Mouse (Mus musculus): ENCODE measurements at regions not wholly inside any gene's neighbourhood (a gene's known extent, or its start where the extent isn't known, plus 50 kb on each side); places are given as distances from the start of the nearest gene placed in this dataset.
"Not testable (repeated sequence)": the region's sequence is repeated elsewhere in the genome, so short reads cannot be mapped to it uniquely, and the experiment has no call there.

DNA sequence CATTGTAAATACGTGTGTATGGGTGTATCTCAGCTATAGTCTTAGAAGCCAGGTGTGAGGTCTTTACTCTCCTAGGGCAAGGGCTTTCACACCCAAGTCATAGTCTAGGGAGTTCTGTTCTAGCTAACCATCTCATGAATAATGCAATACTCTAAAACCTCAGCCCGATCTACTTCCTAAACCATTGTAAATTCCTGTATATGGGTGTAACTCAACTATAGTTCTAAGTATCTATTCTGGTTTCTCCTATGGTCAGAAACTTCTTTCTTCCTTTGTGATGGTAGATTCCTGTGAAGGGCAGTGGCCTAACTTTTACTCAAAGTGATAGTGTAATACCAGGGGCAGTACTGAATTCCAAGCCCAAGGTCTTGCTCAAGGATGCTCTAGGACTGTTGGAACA lies 58.7 kb upstream of the Srd5a3 start:
- in situ Hi-C loops (cut with MboI; ENCODE audit: unreplicated experiment in 2 of 2): not testable (repeated sequence)

DNA sequence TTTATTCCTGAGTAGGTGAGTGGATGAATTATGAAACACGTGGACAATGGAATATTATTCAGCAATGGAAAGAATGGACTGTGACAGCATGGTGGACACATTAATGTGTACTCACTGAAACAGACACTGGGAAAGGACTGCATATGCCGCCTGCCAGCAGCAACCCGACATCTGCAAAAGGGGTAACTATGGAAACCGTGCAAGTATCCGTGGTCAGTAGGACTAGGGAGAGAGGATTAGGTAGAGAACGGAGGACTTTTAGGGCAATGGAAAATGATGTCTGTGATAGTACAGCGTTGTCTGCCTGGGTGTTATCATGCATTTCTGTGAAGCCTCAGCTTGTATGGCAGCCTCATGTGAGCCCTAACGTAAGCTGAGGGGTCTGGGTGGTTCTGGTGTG lies 59.6 kb upstream of the Srd5a3 start:
- in situ Hi-C loops (cut with MboI; ENCODE audit: unreplicated experiment in 2 of 2): no loop called here

DNA sequence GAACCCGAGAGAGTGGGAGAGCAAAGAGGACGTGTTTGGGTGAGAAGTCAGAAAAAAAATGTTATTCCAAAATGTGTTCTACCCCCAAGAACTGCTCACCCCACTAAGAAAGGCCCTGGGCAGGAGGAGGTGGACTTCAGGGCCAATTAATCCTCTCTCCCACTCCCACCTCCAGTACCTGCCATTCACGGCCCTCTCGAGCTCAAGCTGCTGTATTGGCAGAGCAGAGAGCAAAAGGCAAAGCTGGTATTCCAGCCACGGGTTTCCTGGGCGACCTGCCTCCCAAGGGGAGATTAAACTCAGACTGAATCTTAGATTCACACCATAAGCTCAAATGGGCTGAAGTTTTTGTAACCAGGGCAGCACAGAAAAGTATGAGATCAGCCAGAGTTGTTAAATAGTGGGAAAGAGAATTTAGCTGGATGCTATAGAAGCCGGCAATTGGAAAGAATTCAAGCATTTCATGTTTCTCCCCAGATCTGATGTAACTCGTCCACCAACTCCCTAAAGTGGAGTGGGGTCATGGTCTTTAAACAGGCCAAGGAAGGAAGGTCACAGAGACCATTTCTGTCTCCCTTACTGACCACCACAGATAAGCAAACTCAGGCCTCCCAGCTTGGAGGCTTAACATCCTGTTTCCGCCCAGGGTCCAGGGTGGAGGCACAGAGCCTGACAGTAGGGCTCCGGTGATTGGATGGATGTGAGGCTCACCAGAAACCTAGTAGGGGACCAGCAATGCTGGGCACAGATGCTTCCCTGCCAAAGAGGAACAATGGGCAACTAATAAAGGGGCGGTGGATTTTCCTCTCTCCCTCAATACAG lies 60.7 kb upstream of the Srd5a3 start:
- in situ Hi-C loops (cut with MboI; ENCODE audit: unreplicated experiment in 2 of 2): no loop called here

DNA sequence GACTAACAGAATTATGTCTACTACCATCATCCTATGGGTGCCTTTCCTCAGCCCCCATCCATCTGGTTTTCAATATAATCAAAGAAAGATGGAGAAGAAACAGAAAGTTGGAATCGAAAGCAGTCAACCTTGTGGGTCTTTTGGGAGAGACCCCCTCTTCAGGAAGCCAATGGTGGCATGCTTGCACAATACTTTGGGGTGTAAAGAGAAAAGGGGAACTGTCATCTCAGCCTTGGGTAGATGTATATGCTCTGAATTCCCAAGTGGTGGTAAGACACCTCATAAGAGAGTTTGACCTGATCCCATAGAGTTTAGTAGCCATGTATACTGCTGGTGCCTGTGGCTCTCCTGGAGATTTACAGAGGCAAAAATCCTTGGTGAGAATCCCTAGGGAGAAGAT lies 61.6 kb upstream of the Srd5a3 start:
- in situ Hi-C loops (cut with MboI; ENCODE audit: unreplicated experiment in 2 of 2): no loop called here

DNA sequence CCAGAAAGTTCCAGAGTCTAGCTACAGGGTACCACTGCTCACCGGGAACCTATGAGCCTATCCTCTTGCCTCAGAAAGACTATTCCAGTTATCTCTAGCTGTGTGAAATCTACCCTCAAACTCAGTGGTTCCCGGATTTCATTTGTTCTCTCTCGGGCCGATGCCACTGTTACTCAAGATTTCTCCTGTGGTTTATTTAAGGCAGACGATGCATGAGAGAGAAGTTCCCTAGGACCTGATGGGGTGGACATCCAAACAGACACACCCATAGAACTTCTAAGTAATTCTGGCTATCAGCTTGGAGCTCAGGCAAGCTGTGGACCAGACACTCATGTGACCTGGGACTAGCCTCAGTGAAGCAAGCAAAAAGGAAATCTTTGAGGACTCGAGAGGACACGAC lies 63.8 kb upstream of the Srd5a3 start:
- in situ Hi-C loops (cut with MboI; ENCODE audit: unreplicated experiment in 2 of 2): no loop called here

DNA sequence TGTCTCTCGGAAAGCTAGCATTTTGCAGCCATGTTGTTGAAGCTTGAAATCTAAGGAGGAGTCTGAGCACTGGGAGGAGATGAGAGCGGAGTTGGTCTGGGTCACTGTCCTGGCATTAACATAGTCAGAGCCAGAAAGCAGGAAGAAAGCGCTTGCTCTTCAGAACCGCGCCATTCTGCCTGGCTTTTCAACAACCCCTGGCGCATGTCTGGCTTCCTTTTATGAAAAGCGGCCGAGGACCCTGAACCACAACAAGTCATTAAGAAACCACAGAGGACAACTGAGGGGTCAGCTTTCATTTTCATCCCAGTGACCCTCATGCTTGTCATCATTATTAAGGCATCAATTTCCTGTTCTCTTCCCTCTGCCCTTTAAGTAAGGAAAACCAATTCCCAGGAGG lies 64.7 kb upstream of the Srd5a3 start:
- in situ Hi-C loops (cut with MboI; ENCODE audit: unreplicated experiment in 2 of 2): no loop called here

DNA sequence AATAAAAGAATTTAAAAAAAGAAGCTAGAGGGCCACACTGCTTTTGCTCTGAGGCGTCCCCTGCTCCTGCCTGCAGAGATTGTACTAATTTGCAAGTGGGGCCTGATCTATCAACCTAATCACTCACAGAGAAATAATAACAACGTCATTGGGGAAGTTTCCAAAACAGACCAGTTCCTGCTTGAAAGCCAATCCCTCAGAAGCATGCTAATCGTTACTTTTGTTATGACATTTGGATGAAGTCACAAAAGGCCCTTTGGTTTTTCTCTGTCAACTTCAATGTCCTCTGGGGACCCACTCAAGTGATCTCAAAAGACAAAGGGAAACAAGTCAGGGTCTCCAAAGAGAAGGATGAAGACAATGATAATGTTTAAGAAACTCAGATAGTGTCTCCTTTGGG lies 72.2 kb upstream of the Srd5a3 start:
- in situ Hi-C loops (cut with MboI; ENCODE audit: unreplicated experiment in 2 of 2): no loop called here

DNA sequence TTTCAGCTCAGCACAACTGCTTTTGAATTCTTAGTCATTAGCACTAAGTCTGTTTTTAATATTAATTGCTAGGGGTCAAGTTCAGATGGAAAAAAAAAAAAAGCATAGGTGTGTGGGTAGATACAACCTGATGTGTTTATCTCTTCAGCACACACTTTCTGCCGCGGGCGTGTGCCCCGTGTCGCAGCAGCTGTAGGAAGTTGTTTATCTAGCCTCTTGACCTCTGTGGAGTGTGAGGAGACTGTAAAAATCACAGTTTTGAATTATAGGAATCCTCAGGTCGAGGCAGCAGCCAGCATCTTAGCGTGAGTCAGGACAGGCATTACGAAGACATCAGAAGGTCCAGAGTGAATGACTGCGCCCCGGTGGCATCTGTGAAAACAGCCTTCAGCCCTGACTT lies 72.8 kb upstream of the Srd5a3 start:
- in situ Hi-C loops (cut with MboI; ENCODE audit: unreplicated experiment in 2 of 2): no loop called here

DNA sequence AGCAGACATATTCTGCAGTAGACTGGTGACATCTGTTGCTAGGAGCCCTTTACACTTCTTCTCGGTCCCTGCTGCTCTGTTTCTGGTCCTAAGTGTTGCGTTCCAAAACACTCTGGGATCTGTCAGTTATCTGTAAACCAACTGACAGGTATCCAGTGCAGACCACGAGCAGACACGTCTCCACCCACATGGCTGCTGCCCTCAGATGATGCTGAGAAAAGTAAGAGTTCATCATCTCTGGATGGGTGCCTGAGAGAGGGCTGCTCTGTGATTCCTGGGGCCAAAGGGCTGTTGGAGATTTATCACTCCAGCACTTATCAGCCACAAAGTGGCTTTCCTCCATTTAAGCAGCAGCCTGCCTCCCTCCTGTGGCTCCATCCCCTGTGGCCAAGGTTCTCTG lies 74.3 kb upstream of the Srd5a3 start:
- in situ Hi-C loops (cut with MboI; ENCODE audit: unreplicated experiment in 2 of 2): no loop called here

DNA sequence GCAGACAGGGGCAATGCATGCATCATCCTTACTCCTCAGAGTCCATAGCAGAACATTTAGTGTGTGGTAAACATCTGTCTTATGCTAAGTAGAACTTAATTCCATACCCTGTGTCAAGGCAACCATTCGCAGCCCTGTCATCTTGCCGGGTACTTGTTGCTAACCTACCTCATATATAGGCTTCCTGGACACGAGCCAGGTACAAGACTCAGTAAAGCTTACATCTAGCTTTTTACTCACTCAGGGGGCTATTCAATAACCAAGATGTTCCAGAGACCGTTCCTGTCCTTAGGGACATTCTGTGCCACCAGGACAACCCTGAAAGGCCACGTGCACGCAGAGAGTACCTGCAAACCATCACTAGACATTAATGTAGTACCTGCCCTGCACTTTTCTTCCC lies 74.8 kb upstream of the Srd5a3 start:
- in situ Hi-C loops (cut with MboI; ENCODE audit: unreplicated experiment in 2 of 2): no loop called here

DNA sequence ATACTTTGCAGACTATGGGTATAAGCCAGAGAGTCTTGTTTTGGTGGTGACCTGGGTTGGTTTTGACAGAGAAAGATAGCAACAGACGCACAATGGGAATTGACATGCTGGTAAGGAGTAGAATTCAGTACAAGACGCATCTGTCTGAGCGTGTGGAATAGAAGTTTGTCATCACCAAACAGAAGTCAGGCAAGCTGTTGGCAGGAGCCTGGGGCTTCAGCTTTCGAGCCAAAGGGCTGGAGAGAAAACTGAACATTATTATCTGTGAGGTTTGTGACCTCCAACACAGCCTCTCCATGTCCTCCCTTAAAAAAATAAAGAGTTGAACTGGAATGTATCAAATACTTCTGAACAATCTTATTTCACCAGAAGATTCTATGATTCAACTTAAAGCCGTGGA lies 75.4 kb upstream of the Srd5a3 start:
- in situ Hi-C loops (cut with MboI; ENCODE audit: unreplicated experiment in 2 of 2): no loop called here

DNA sequence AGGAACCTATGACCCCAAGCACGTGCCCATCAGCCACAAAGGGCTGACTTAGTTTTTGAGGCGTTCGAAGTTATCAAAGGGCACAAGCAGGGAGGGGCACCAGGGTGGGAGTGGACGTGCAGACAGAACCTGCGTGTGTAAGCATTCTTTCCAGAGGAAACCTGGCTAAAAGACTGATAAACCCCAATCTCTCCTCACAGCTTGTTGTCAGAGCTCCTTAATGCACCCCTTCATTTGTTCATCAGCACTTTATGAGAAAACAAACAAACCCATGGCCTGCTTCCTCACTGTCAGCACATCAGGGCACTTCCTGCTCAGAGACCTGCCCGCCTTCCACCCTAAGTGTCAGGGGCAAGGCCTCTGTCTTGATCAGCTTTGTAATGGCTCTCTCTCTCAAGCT lies 76.6 kb upstream of the Srd5a3 start:
- in situ Hi-C loops (cut with MboI; ENCODE audit: unreplicated experiment in 2 of 2): no loop called here

DNA sequence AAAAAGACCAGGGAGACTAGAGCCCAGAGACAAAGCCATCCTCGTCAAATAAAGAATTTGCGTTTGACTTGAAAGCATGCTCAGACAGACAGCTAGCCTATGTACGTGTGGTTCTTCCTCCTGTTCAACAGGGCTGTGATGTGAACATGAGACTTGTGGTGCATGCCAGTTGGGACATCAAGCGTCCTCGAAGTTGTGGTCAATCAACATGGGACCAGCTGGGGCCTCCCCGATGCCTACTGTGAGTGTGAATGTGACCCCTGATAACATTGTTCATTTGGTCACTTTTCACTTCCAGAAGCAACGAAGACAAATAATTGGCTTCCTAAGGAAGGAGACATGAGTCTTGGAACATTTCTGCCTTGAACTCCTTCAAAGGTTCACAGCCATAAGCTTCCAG lies 79.8 kb upstream of the Kdr start:
- in situ Hi-C loops (cut with MboI; ENCODE audit: unreplicated experiment in 2 of 2): no loop called here

DNA sequence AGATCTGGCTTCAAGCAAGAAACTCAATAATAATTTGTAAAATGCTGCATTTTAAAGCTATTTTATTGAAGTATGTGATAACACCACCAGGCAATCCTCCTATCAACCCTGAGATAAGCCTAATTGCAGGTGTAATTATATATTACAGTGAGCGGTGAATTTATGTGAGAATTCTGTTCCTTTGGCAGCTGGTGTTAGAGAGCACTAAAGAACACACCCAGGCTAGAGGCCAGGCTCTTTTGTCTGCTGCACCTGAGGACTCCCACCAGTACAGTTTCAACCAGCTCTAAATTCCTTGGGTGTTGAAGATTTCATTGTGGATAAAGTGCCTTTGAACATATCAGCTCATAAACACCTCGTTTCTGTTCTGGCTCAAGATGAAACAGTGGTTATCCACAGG lies 77.6 kb upstream of the Kdr start:
- in situ Hi-C loops (cut with MboI; ENCODE audit: unreplicated experiment in 2 of 2): no loop called here

DNA sequence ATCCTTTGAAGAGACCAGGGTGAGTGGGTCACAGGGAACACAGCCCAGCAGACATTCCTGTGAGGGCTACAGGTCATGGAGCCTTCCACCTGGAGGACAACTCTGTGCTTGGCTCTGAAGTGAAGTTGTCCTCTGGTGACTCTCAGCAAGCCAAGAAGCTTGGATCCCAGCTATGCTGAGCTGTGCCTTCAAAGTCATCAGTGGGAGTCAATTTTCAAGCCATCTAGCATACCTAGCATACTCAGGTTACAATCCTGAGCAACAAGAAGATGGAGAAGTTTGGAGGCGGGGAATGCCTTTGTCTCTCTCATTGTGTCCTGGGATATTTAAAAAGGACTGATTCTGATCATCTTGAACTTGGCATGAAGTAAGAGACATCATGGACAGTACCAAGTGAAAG lies 74.5 kb upstream of the Kdr start:
- in situ Hi-C loops (cut with MboI; ENCODE audit: unreplicated experiment in 2 of 2): no loop called here

DNA sequence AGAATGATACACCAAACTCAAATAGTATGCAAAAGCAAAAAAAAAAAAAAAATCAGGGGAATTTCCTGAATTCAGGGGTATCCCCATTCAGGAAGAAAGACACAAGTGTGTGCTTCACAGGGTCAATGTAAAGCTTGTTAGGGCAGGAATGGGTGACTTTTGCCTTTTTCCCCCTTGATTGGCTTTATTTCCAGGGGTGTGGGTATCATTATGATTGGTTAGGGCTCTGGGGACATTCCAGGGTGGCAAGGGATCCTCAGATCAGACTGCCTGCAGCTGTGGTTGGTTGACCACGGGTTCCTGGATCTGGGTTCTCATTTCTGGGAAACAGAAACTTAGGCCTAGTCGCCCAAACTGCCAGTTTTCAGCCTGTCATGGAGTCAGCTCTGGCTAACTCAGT lies 73.4 kb upstream of the Kdr start:
- in situ Hi-C loops (cut with MboI; ENCODE audit: unreplicated experiment in 2 of 2): no loop called here

DNA sequence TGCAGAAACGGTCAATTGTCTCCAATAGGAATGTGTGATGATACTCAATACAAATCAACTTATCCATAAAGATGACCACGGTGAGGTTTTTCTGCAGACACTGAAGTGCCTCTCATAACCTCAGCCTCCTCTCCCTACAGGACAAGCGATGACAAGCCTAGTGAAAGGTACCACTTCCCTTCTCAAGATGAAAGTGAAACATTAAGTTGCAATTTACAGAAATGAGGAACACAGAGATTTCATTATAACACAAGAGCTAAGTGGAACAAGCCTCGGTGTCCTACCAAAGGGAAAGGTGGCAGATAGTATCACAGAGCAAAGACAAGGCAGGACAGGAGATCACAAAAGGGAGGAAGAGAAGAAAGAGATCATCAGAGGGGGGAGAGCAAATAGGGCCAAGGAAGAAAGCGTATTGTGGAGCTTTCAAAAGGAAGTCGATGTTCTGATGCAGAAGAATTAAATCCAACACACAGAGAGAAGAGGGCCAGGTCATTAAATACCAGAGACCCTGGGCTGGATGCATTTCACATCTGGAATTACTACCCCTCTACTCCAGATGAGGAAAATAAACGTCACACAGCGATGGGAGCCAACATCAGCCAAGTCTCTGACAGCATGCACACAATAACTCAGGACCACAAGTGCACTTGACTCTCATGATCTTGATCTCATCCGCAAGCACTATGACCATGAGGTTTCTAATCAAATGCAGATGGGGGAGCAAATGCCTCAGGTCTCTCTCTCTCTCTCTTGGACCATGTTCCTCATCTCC lies 70.0 kb upstream of the Kdr start:
- in situ Hi-C loops (cut with MboI; ENCODE audit: unreplicated experiment in 2 of 2): no loop called here

DNA sequence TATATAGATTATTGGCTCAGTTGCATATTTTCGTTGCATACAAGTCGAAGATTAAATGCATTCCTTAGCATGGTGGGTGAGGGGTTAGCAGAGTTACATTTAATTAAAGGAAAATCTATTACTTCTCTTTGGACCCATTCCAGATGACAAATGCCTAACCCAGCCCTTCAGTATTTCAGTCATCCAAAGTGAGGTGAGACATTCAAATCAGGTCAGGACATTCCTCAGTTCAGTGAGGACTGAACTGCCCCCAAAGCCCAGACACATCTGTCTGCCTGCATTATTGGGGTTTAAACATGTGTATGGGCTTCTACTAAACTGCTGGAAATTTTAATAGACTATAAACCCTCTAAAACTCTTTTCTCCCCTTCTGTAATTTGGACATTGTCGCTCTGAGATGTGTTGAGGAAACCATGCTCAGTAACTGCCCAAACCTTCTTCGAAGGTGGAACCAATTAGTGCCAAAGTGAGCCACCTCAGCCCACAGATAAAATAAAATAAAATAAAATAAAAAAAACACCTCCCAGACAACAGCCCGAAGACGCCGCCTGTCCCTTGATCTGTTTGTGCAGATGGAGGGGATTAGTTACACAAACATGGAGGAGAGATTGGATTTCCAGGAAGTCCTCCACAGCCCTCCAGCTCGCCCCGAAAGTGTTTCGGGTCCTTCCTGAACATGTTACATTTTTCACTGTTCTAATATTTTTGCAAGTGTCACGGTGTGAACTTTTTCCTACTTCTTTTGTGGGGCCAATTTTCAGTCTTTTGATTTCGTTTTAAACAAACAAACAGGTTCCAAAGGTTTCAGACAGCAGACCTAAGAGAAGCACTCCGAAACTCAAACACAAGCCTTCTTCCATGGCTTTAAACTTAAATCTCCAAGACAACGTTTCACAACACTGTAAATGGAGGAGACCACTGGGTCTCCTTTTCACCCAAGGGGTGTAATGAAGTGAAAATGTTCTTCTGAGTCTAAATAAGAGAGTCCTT lies 65.6 kb upstream of the Kdr start:
- in situ Hi-C loops (cut with MboI; ENCODE audit: unreplicated experiment in 2 of 2): no loop called here

DNA sequence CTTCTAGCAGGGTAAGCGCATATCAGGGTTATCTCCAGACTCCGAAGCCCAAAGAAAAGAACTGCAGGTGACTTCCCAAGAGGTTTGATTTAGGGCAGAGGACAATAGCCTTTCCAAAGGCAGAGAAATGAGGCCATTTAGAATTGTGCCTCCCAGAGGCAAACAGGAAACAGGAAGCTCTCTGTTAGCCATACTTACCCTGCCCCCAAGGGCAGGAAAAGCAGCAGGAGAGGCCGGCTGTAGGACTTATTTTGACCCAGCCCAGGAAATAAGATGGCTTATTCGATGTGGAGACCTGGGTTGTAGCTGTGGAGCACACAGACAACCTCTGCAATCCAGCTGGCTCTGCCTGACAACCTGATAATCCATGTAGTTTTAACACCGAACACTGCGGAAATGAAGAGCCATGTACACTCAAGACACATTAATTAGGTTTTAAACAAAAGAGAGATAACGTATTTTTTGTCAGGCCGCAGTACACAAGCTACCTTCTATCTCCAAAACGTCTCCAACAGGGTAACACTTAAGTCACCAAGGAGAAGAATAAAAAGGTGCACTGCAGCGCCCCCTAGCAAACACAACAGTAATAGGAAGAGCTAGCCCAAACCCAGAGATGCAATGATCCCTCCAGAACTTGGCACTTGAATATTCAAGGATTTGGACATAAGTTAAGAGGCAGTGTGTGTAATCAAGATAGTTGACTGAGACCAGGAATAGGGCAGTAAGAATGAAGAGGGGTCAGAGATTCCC lies 62.4 kb upstream of the Kdr start:
- in situ Hi-C loops (cut with MboI; ENCODE audit: unreplicated experiment in 2 of 2): no loop called here

DNA sequence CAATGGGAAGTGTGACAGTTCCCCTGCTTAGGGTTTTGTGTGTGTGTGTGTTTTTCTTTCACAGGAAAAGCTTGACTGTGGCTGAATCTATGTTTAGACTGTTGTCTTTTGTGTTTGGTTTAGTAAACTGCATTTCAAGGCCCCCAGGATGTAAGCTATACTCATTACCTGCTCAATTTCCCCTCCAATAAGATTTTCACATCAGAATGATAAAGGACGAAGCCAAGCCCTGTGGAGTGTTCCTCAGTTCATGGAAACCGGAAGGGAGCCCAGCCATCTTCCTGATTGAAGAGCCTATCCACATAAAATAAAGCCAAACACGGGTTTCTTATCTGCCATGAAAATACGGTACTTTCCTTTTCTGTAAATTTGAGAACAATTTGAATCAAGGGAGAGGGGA lies 50.5 kb upstream of the Kdr start:
- in situ Hi-C loops (cut with MboI; ENCODE audit: unreplicated experiment in 2 of 2): loop anchor here (10.0 kb wide), 2 partner anchors 386 to 816 kb away; no protein-coding TSS in a partner anchor

Measured in v-Abl transformed pro-B cells (cell line).